Mouse (Mus musculus) kidney, adult 18-20 months (tissue): ENCODE results near the gene Elfn2.

ENCODE experiments used
- DNase-seq: peaks from one replicate; pipeline ENCODE4 v3.0.0; 2021

The Elfn2 gene

GRCm38 (mm10) chr15:78677708-78678107 is 40.9 kb downstream of the Elfn2 start:
- DNase-seq, result no peak

GRCm38 (mm10) chr15:78677015-78677414 is 41.6 kb downstream of the Elfn2 start:
- DNase-seq, result no peak

DNA sequence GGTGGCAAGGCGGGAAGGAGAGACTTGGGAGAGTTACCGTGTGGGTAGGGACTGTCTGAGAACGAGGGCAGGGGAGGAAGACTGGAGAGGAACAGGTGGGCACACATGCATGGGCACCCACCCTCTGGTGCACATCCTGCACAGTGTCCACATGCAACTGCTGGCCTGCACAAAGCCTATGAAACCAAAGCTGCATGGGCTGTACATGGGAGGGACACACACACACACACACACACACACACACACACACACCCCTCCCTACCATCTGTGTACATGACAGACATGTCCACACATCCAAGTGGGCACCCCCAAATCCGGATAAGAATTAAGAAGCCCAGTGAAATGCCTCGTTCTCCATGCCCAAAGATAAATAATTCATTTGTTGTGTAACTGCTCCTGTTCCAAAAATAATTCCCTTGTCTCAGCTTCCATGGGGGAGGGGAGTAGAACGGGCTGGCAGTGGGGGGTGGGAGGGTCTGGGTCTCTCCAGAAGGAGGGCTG is 43.6 kb downstream of the Elfn2 start:
- no peak for DNase-seq

DNA sequence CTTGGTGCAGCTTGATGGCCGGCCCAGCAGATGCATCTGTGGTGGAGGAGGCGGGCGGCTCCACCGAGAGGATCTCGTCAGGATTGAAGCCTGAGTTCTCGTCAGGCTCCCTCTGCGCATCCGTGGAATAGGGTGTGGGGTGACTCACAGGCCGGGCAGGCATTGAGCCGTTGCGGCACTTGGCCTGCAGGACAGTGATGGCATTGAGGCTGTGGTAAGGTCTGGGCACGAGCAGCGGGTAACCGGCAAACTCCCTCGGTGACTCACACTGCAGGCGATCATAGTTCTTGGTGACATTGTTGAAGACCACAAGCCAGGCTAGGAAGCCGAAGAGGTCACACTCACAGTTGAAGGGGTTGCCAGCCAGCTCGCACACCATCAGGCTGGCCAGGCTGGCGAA is 45.1 kb downstream of the Elfn2 start:
- DNase-seq, result no peak

GRCm38 (mm10) chr15:78670341-78670740 is 48.2 kb downstream of the Elfn2 start:
- no peak for DNase-seq

DNA sequence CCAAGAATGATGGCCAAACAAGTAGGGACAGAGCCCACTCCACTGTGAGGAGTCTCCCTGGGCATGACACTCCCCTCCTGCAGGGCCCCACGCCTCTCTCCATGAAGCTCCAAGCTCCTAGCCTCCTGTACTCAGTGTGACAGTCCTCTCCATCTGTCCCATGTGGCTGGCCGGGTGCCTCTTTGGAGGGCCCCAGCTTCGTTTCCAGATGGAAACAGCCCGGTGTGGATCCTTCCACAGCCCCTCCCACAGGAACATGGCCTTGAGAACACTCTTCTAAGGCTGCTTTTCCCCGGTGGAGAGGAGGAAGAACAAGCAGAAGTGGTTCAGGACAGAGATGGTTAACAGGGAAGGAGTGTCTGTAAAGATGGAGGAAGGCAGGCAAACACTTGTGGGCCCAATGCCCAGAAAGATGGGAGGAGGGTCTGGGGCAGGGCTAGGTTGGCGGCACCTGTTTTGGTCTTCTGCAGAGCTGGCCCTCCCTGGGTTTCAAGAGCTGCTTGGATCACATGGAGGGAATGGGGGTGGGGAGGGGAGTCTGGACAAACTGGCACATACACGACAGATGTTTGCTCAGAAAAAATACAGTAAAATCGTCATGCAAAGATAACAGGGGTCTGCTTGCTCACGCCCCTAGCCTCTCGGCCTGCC is 49.2 kb downstream of the Elfn2 start:
- no peak for DNase-seq

DNA sequence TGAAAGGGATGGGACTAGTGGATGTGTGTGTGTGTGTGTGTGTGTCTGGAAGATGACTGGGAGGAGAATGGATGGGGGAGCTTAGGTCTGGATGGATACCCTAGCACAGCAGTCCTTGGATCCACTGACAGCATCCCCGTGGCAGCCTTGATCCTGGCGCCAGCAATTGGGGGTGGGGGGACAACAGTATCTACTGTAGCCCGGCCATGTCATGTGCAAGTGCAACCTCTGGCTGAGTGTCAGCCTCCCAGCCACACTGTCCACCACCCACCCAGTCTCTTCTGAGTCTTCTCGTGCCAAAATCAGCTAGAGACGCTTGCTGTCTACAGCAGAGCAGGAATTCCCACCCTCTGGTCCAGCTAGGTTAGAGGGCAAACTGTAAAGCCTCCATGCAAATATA is 54.3 kb downstream of the Elfn2 start:
- DNase-seq, result no peak

GRCm38 (mm10) chr15:78651169-78651568 is 67.4 kb downstream of the Elfn2 start:
- no peak for DNase-seq

GRCm38 (mm10) chr15:78647746-78648145 is 70.8 kb downstream of the Elfn2 start:
- no peak for DNase-seq

GRCm38 (mm10) chr15:78644606-78645005 is 74.0 kb downstream of the Elfn2 start:
- no peak for DNase-seq

DNA sequence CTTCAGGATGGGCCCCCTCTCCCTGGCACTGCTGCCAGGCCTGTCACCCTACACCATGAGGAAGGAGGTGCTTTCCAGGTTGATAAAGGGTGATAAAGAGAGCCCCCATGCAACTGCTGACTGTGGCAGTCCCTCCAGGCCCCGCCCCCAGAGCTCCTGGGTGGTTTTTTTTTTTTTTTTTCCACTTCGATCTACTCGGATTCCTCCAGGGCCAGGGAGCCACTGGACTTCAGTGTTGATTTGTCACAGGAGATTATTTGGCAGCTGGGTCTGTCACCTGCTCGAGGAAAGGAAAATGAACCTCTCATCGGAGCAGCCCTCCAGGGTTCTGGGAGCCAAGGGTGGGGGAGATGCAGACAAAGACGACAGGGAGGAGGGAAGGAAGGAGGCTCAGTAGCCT is 74.9 kb downstream of the Elfn2 start:
- DNase-seq, result no peak

GRCm38 (mm10) chr15:78635231-78635630 is 83.3 kb downstream of the Elfn2 start:
- DNase-seq, result no peak

GRCm38 (mm10) chr15:78634095-78634737 is 84.4 kb downstream of the Elfn2 start:
- no peak for DNase-seq

DNA sequence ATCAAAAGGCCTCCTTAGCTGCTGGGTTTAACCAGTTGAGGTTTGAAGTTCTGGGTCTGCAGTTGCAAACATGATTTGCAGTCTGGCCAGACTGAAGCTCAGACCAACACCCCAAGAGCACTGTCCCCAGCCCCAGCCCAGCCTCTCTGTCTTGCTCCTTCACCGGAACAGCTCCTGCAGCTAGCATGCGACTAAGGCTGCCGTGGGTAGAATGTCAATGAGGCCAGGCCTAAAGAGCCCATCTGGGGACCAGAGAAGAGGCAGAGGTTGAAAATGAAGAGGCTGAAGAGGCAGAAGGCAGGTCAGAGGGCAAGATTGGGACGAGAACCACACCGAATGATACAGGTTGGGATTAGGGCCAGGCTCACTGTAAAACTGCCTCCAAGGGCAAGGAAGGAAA is 85.2 kb downstream of the Elfn2 start:
- no peak for DNase-seq

- no peak for DNase-seq
Observed at GRCm38 (mm10) chr15:78632387-78632786, 86.2 kb downstream of the Elfn2 start.

GRCm38 (mm10) chr15:78626285-78626684 is 92.3 kb downstream of the Elfn2 start:
- no peak for DNase-seq

- DNase-seq, result no peak
Observed at GRCm38 (mm10) chr15:78624961-78625360, 93.6 kb downstream of the Elfn2 start.

- peak; percentile 83 for DNase-seq
Observed at GRCm38 (mm10) chr15:78624431-78624950, 94.1 kb downstream of the Elfn2 start.

DNA sequence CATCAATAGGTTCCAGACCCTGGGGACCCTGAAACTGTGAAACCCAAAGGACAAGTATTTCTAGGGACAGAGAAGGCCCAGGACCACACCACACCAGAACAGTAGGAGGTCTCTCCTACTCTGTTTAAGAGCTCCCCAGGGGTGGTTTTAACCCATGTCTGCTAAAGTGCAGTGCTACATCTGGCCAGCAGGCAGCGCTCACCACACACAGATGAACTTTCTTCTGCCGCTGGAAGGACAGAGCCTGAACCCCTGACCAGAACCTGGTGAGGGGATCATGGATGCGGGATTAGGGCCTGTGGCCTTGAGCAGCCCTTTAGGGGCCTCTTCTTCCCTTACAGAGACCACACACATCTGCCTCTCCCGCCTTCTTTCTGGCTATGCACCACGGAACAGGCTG is 95.1 kb downstream of the Elfn2 start:
- peak; percentile 80 for DNase-seq
